Mouse (Mus musculus) frontal cortex, postnatal 14 days (tissue): Measurements from ENCODE around the gene Muc3.
"Not testable (repeated sequence)": the region's sequence is repeated elsewhere in the genome, so short reads cannot be mapped to it uniquely, and the experiment has no call there.

Experiments
- DNase-seq, 2 experiments: peaks; one replicate each; pipeline ENCODE4 v3.0.0; 2022; ENCODE audit warnings: low spot score in 2 of 2

Muc3 gene

DNA sequence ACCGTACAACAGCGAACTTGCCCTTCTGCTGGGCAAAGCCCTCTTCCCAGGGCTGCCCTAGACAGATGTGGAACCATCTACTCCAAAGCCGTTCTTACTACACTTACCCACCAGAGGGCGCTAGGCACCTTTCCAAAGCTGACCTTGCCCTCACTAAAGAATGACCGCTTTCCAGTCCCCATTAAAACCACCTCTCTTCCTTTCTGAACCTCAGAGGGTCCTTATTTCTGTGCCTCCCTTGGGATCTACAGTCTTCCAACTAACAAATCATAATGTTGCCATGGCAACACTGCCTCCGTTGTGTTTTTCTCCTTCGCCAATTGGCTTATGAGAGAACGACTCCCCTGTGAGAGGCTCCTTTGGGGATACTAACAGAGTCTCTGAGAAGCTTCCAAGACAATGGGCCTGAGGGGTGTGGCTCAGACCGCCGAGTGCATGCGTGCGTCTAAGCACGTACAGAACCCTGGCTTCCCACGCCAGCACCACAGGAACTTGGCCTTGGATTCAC lies 26.4 kb downstream of the Muc3 start:
- peak; percentile 25 to 66 for DNase-seq

DNA sequence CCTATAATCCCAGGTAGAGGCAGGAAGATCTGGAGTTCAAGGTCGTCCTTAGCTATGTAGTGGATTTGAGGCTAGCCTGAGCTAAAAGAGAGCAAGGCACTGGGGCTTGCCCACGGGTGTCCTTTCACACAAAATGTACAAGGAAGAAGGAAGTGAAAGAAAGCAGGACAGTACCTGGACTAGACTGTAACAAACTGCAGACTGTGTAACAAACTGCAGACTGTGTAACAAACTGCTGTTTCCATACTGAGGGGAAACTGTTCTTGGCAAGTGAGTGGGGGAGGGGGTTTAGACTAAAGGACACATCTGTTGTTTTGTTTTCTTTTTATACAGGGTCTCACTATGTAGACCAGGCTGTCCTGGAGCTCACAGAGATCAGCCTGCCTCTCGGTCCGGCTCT lies 27.8 kb downstream of the Muc3 start:
- no peak for DNase-seq

DNA sequence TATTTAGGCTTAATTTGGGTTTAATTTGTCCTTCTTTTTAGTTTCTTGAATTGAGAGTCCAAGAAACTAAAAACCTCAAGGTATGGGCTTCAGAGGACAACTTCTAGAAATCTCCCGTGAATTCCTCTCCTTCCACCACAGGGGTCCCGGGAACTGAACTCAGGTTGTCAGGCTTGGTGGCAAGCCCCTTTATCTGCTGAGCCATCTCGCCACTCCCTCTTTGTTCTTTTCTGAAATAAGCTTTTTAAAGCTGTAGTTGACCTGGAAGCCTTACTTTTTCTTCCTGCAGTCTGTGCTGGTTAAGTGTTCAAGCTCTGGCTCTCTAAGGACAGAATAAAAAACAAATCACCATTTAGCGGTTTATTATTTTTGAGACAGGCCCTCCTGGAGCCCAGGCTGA lies 30.2 kb downstream of the Muc3 start:
- DNase-seq: no peak

DNA sequence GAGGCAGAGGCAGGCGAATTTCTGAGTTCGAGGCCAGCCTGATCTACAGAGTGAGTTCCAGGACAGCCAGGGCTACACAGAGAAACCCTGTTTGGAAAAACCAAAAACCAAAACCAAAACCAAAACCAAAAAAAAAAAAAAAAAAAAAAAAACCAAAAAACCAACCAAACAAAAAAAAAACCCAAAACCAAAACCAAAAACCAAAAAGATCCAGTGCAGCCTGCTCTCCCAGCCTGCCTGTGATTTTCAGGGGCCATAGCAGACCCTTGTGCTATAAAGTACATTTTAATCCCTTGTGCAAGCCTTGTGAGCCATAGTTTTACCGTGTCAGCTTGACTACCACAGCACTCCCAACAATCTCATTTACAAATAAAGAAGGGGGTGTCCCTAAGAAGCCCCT lies 31.1 kb downstream of the Muc3 start:
- DNase-seq: not testable (repeated sequence)

DNA sequence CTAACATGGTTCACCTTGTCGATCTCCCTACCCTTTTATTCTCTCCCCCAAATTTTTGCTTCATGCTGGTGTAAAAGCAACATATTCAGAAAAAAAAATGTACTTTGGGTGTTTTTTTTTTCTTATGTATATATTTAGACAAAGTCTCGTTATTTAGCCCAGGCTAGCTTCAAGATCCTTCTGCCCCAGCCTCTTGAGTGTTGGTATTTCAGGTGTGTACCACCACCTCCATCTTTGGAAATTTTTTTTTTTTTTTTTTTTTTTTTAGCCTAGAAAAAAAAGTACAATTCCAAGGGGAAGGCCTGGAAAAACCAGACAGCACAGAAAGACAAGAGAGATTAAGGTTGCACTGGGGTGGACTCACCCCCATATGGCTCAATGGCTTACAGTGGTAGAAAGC lies 32.1 kb downstream of the Muc3 start:
- DNase-seq: no peak

DNA sequence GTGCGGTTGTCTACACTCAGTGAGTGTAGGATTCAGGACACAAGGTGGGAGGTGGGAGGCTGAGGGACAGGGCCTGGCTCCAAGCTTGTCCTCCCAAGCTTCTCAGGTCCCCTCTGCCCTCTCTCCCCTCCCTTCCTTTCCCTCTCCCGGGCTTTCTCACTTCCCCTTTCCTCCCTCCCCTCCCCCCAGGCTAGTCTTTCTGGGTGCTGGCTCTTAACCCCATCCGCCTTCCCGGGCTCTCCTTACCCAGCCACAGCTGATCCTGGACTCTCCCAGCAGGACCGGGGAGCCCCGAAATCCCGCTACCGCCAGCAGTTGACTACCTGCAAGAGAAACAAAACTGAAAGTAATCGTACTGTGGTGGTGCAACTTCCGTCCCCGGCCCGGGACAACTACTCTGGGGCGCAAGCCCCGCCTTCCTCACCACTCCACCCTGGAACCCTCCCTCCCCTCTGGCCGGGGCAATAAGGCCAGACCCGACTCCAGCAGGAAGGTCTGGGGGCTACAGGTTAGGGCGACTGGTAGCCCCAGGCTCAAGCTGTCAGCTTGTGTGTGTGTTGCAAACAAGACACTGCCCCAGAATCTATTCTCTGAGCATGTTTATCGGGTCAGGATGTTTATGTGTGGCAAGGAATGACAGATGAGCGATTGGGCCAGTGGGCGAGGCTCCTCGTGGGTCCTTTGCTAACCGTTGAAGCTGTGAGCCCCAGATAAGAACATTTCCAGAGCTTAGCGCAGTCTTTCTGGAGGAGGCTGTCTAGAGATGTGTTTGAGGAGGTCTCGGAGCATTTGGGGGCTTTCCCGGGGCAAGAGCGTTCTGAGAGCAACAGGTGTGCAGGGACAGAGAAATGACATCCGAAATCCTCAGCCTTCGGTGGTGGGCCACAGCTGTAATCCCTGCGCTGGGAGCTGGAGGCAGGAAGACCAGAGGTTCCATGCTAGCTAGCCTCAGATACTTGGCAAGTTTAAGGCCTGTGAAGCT lies 33.0 kb downstream of the Muc3 start, which contains the start of gene Trim56:
TSS of gene Trim56 (minus strand) at position 344 of the 982 bp plus-strand sequence.
- no peak for DNase-seq

DNA sequence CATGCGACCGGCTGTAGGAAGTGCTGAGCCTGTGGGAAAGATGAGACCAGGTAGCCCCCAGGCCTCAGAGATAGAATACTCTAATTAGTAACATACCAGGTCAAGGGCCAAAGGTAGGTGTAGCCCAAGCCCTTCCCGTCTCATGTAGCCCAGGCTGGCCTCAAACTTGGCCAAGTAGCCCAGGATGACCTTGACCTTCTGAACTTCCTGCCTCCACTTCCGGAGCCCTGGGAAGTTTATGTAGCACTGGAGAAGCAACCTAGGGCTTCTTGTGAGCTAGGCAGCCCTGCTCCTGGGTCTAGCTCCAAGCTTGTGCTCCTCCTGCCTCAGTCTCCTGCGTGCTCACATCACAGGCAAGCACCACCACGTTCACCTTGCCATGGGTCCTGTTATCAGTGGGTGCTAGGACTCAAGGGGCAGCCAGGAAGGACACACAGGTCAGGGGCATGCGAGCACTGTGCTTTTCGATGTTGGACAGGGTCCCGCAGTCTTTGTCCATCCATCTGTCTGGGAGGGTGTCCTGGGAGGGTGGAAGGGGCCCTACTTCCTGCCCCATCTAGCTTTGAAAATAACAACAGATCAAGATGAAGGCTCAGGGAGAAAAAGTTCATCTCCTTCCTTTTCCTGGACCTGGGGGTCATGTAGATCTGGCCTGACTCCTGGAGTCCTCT lies 34.1 kb downstream of the Muc3 start:
- no peak for DNase-seq

DNA sequence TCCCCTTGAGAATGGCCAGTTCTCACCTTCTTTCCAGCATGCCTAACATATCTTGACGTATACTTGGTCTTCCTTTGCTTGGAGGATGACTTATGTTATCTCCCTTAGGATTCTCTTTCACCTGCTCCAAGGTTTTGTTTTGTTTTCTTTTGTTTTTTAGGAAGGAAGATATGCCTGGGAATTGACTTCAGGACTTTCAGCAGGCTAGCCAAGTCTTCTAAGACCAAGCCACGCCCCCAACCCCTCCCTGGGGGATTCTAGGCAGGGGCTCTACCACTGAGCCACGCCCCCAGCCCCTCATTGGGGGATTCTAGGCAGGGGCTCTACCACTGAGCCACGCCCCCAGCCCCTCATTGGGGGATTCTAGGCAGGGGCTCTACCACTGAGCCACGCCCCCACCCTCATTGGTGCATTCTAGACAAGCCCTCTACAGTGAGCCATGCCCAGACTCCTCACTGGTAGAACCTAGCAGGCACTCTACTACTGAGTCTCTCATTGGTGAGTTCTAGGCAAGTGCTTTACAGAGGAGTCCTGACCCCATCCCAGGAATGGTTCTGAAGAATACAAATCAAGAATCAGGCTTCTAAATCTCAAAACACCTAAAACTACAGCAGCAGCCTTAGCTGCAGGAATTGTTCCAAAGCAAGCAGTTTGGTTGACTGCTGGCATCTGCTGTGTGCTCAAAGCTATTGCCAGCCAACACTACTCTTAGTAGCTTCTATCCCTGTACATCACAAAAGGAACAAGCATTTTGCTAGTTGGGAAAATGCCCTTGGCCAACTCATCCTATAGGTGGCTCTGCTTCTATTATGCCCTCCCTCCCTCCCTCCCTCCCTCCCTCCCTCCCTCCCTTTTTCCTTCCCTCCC lies 37.3 kb downstream of the Muc3 start:
- DNase-seq: no peak

DNA sequence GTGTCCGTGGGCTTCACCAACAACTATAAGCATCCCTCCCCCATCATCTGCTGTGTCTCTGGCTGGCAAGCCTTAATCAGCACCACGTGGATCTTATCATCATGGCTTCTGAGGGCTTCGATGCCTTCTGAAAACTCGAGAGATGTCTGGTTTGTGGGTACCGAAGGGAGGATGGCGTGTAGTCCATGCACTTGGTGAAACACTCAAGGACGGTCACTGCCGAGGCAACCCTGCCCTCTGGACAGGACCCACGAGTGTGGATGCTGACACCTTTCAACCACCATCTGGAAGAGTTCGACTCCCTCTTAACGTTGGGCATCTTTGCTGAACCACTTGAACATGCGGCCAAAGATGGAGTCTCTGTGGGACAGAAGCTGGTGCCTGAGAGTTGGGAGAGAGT lies 38.3 kb downstream of the Muc3 start:
- DNase-seq: no peak

DNA sequence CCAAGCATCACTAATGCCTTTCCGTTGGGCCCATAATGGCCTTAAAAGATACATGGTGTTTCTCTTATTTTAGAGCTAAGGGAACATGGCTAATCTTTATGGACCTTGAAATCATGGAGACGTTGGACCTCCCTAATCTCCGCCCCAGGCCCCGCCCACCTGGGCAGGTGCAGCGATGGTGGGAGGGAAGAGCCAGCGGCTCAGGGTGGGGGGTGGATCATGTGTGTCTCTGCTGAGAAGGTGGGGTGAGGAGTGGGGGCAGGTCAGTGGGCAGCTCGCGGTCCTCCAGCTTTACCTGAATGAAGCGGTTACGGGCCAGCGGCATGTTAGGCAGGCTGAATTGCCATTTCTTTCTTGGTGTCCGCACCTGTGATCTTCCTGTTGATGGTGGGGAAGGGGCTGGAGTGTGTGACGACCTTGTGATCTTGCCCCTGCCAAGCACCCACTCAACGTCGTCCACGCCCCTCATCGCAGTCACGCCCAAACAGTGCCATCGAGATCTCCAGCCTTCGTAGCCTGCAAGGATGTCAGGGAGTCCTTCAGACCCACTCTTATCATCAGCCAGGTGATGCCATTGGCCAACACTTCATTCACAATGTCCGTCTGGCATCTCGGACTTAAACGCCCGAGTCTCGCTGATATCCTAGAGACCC lies 39.1 kb downstream of the Muc3 start:
- no peak for DNase-seq

DNA sequence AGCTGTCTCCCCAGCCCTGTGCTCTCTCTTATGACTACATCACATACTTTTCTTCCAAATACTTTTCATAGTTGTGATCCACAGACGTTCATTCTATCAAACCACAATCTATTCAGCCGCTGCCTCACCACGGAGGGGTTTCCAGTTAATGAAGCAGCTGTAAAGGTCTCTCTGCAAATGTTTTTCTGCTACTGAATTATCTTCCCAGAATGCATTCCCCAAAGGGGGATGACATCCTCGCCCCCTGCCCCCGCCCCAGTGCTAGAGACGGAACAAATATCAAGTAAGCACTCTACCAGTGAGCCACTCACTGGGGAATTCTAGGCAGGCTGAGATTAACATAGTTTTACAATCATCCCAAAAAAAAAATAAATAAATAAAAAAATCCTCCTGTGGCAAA lies 41.0 kb downstream of the Muc3 start:
- no peak for DNase-seq

DNA sequence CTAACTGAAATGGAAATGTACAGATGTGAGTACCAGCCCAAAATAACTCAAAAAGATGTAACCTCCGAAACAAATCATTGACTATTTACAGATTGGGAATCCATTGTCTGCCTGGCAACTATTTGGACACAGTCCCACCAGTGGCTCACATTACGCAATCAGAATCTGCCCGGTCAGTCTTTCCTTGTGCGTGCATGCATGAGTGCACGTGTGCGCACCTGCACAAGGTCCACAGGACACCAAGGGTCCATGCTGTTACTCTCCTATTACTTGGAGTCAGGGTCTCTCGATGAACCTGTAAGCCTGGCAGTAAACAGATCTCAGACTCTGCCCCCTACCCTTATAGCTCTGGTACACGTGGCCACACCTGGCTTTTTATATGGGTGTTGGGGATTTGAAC lies 41.5 kb downstream of the Muc3 start:
- DNase-seq: no peak

DNA sequence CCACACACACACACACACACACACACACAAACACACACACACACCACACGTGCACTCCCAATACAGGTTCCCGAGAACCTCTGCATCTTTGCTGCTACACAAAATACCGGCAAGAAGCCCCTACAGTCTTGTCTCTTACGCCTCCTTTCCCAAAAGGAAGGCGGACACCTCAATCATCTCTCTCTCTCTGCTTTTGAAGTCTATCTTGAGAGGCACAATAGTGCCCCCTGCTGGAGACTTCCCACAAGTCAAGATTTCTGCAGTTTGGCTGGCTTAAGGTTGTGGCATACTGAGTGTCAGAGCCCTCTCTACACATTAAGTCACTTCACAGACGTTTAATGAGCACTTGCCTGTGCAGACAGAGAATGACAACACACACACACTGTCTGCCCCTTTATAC lies 42.1 kb downstream of the Muc3 start:
- peak; percentile 62 to 86 for DNase-seq

DNA sequence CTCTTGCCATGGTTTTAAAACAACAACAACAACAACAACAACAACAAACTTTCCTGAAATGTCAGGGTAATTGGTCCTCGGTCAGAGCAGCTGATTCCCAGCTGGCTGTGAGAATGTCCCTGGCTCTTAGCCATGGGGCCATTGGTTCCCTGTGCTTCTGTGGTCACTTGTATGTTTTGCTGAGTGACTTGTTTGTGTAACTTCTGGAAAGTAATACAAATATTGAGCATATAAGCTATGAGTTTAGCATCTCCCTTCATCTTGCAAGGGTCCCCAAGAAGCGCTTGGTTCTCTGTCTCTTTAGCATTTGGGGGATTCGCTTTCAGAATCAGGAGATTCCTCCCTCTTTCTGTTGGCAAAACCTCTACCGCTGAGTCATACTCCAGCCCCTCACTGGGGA lies 42.7 kb downstream of the Muc3 start:
- no peak for DNase-seq

DNA sequence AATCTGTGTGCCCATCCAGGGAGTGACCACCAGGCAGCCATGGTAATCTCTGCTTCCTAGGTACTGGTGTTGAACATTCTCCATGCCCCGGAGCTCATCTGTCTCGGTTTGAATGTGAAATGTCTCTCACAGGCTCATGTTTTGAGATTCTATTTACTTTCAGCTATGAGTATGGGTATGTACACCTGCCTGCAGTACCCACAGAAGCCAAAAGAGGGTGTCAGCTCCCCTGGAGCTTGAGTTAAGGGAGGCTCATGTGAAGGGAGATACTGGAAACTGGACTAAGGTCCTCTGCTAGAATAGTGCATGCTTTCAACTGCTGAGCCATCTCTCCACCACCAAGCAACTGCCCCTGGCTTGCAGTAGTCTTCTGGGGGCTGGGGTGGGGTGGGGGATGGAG lies 45.2 kb downstream of the Muc3 start:
- no peak for DNase-seq

DNA sequence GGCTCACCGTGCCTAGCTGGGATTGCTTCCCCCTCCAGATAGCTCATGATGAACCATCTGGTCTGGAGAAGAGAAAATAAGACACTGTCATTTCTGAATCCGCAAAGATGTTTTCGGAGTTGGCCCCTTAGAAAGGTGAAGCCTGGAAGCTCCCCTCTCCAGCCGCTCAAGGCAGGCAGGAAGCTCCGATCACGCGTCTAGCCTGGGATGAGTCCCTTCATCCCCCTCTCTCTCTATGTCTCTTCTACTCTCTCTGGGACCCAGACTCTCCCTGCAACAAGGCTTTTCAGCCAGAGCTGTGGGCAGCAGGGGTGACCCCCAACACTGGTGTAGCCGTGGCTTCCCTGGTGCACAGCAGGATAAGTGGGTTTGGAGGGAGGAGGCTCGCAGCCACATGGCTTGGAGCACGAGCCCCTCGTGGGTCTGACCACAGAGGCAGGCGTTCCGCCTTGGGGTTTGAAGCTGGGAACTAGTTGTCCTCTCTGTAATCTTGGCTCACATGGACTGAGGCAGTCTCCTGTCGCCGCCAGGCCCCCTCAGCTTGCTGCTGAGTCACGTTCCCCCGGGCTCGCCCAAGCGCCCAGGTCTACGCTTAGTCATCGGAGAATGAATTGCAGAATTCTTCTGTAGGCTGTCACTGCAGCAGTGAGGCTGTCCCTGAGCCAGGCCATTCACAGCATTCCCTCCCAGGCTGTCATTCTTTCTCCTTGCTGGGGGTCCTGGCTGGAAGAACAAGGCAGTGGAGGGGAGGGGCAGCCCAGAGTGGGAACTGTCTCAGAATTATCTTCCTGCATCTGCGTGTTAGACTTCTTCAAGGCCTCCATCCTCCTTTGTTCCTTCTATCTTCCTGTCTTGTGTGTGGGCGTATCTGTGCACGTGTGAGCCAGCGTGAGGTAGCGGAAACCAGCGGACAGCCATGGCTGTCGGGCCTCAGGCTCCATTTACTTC lies 46.3 kb downstream of the Muc3 start:
- DNase-seq: peak; percentile 47 to 49

DNA sequence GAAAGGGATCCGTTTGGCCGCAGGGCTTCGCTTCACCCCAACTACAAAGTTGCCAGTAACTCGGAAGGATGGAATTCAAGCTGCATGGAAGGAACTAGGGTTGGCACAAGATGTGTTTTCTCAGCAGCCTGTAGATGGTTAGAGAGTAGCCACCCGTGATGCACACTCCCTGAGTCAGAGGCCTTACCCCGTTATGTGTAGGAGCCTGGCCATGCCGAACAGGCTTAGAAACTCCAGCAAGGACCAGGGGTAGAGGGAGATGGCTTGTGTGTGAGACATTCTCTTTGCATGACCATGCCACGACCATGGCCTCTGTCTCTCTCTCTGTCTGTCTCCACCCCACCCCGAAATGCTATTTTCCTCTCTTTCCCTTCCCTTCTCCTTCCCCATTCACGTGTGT lies 47.0 kb downstream of the Muc3 start:
- no peak for DNase-seq

DNA sequence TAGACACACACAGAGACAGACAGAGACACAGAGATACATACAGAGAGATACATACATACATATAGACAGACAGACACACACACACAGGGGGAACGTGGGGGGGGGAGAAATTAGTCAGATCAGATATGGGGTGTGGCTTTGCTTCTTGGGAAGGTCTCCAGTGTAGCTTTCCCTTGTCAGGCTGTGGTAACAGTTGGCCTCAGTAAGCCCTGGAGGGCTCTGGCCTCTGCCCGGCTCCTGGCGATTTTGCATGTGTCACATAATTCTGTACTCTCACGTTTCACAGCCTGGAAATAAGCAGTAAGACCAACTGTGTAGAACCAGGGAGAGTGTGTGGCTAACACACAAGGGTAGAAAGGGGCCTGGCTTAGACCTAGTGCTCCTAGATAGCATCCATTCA lies 48.5 kb downstream of the Muc3 start:
- no peak for DNase-seq

DNA sequence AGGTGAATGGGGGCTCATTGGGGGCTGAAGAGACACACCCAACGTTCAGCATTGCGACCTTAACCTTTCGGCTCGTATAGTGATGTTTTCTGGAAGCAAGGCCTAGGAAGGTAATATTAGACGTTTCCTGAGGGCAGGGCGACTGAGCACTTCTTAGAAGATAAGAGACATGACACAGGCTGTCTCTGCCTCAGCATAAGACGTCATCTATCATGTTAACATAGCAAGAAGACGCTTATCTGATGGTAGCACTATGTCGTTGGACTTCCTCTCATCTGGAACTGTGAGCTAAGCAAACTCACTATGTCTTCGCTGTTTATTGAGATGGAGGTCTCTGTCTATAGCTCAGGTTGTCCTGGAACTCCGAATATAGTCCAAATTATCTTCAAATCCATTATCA lies 50.7 kb downstream of the Muc3 start:
- no peak for DNase-seq

DNA sequence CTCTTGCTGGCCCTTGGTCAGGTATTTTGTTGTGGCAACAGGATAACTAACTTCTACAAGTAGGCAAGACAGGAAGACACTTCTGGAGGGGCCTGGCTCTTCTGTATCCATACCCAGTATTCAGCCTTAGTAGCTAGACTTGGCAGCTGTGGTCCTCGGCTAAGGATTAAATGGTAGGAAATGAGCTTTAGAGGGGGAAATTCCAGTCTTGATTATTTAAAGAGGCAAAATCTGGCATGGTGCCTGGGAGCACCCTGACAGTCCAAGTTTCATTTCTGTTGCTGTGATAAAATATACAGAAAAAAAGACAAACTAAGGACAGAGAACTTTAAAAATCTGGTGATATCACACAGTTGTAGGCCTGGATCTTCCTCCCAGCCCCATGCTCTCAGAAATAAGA lies 53.1 kb downstream of the Muc3 start:
- peak in 1 of 2 experiments; percentile 33 for DNase-seq
